Comparison of ENCODE assay signal across 9 mouse cellular contexts in genomic region chr11:117349429-117350363, GRCm38 (mm10).
A peak's percentile ranks its signal among the peaks of the same experiment; 100 is the strongest.
DNase-seq lines count a peak whose midpoint lies in the region; ATAC-seq and TF ChIP-seq lines count a peak whose summit lies in the region.
"Had no signal": no experiment of that assay in that cellular context is flagged by ENCODE, and none has a peak within 500 bp of the region (broad histone marks: within the 10 kb centered on the region; RNA-seq: fewer than 3 reads in every experiment).

No protein-coding gene starts in this region.

- ATAC-seq in hindbrain, postnatal 0 days, result no peak
- ATAC-seq in inflammation-experienced regulatory T-cells, adult 6 months, result peak; percentile 78
- ATAC-seq in neural tube, embryonic 13.5 days (ENCODE audit: low read depth), result no peak

- H3K36me3 ChIP-seq in hindbrain, embryonic 10.5 days, result peaks cover 45% of the 10 kb centered on the region
- peaks cover 23% of the 10 kb centered on the region for H3K36me3 ChIP-seq in hindbrain, postnatal 0 days (ENCODE audit: insufficient read depth, low read length)
- peaks cover 36% of the 10 kb centered on the region for H3K36me3 ChIP-seq in neural tube, embryonic 13.5 days

- no peak overlapping the region for H3K4me2 ChIP-seq in hindbrain, postnatal 0 days (ENCODE audit: low read depth, low read length)
- H3K4me2 ChIP-seq in neural tube, embryonic 13.5 days, result 0 out of 2 replicates have a peak overlapping the region, but pooled peaks have one; percentile 18

- H3K27ac ChIP-seq in hindbrain, embryonic 10.5 days, result peak overlapping the region; percentile 78
- no peak overlapping the region; the same call in 1 of the 2 replicates for H3K27ac ChIP-seq in hindbrain, postnatal 0 days
- H3K27ac ChIP-seq in neural tube, embryonic 13.5 days (replicated peaks), result peak overlapping the region; percentile 86

- peaks cover 72% of the 10 kb centered on the region for H3K4me1 ChIP-seq in hindbrain, embryonic 10.5 days (replicated peaks)
- H3K4me1 ChIP-seq in hindbrain, postnatal 0 days (ENCODE audit: insufficient read depth, low read length), result peaks cover 28% of the 10 kb centered on the region
- peaks cover 65% of the 10 kb centered on the region for H3K4me1 ChIP-seq in neural tube, embryonic 13.5 days (replicated peaks)

- no peaks in the 10 kb centered on the region for H3K9me3 ChIP-seq in hindbrain, embryonic 10.5 days
- H3K9me3 ChIP-seq in hindbrain, postnatal 0 days (ENCODE audit: low read length), result no peaks in the 10 kb centered on the region
- no peaks in the 10 kb centered on the region for H3K9me3 ChIP-seq in neural tube, embryonic 13.5 days

- no peak for TF ChIP-seq CTCF in hindbrain, postnatal 0 days (IDR thresholded peaks at IDR 0.05; ENCODE audit: low read depth)

- DNase-seq in hindbrain, embryonic 10.5 days (ENCODE audit: low spot score), result peak; percentile 47
- no peak for DNase-seq in hindbrain, postnatal 0 days (ENCODE audit: low spot score)
- DNase-seq in NIH3T3 (ENCODE audit: low read depth), result peak; percentile 55
- no peak for DNase-seq in layer of hippocampus, postnatal 36 days
- no peak for DNase-seq in layer of hippocampus, adult 9-11 months
- no peak for DNase-seq in ovary, adult 18-20 months (ENCODE audit: low spot score)

- WGBS in hindbrain, embryonic 10.5 days, result 29% methylated on average over 20 of the region's 20 CpGs
- 36% methylated on average over 20 of the region's 20 CpGs for WGBS in hindbrain, postnatal 0 days
- WGBS in neural tube, embryonic 13.5 days, result 24% methylated on average over 20 of the region's 20 CpGs

- H3K27me3 ChIP-seq in hindbrain, embryonic 10.5 days (ENCODE audit: insufficient read depth, poor library complexity, severe bottlenecking), result no peaks in the 10 kb centered on the region
- no peaks in the 10 kb centered on the region for H3K27me3 ChIP-seq in hindbrain, postnatal 0 days (ENCODE audit: insufficient read depth, low read length)
- H3K27me3 ChIP-seq in neural tube, embryonic 13.5 days, result no peaks in the 10 kb centered on the region

- H3K9ac ChIP-seq in hindbrain, postnatal 0 days (replicated peaks; ENCODE audit: low read length), result no peak overlapping the region
- H3K9ac ChIP-seq in neural tube, embryonic 13.5 days, result peak overlapping the region; percentile 45; the same call in 1 of the 2 replicates

- H3K4me3 ChIP-seq in hindbrain, embryonic 10.5 days, result peak overlapping the region; percentile 16
- no peak overlapping the region for H3K4me3 ChIP-seq in hindbrain, postnatal 0 days (ENCODE audit: low read length)
- no peak overlapping the region for H3K4me3 ChIP-seq in neural tube, embryonic 13.5 days
- H3K4me3 ChIP-seq: myocyte had no signal

Comparison
In these comparisons a context has a peak if more than half of its experiments do, and no peak if none do; other contexts are left out.
1. DNase-seq: peak in hindbrain, embryonic 10.5 days (single experiment) and NIH3T3 (single experiment); none in hindbrain, postnatal 0 days (single experiment), layer of hippocampus, postnatal 36 days (0 of 2), layer of hippocampus, adult 9-11 months (single experiment) and ovary, adult 18-20 months (single experiment).